Mouse (Mus musculus): Measurements from ENCODE around the gene Pwp2.
"Not testable (repeated sequence)": the region's sequence is repeated elsewhere in the genome, so short reads cannot be mapped to it uniquely, and the experiment has no call there.

Gene Pwp2

DNA sequence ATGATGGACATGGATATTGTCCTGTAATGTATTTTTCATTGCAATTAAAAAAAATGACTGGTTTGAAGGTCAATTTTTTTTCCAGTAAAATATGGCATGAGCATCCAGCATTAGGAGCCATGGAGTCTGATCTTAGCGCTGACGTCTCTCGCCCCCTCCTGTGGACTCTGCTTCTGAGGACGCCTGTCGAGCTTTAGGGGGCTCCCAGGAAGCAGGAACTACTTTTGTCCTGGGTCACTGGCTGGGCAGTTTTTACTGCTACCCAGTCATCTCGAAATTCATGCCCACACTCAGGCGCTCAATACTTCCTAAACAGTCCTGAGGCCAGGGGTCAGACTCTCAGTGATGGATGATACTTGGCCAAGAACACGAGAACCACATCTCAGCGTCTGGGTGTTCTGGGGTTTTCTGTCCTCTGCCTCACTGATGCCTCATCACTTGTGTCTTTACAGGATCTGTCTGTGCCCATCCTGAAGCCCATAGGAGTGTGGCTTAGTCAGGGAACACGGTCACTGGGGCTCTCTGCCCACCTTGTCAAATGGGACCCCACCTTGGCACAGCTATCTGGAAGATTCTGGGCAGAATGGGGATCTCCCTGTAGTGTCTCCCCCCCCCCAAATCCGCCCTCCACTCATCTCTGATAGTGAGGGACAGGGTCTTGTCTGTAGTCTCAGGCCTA lies 45.2 kb downstream of the Pwp2 start:
- no peak for DNase-seq

DNA sequence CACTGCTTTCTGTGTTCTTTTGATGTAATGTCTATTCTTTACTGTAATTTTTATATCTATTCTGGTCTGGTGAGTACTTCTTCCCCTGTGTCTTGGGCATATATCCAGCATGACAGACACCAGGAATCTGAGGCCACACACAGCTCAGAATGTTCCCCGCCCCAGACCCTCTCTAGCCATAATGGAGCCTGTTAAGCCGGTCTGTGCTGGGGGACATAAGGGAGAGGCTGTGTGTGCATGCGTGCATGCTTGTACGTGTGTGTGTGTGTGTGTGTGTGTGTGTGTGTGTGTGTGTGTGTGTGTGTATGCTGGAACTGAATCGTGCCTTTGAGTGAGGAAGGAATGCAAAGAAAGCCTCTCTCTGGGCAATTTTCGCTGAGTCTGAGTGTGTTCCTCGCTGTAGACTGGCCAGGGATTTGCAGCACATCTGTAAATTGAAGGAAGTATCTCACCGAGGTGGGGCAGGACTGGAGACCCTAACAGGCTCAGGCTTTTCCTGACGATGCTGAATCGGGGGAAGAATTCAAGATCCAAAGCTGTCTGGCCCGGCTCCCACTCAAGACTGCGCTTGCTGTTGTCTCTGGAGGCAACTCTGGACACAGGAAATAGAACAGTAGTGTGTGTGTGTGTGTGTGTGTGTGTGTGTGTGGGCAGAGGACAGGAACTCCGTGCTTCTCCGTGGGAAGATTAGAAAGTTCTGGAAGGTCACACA lies 46.0 kb downstream of the Pwp2 start:
- DNase-seq, result no peak

DNA sequence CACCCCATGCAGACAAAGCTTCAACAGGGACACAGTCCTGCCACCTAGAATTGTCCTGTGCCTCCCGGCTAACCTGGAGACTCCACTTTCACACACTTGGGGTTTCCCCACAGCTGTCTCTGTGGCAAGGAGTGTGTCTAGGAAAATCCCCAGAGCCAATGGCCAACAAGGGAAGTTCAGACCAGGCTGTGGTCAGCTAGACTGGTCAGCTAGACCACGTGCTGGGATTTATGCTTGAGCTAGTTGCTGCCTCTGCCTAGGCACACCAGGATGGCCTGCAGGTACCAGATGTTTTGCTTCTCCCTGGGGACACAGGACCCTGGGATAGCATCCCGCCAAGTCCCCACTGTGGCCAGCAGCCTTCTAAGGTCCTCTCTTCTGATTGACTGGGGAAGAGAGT lies 47.8 kb downstream of the Pwp2 start:
- DNase-seq, result no peak

DNA sequence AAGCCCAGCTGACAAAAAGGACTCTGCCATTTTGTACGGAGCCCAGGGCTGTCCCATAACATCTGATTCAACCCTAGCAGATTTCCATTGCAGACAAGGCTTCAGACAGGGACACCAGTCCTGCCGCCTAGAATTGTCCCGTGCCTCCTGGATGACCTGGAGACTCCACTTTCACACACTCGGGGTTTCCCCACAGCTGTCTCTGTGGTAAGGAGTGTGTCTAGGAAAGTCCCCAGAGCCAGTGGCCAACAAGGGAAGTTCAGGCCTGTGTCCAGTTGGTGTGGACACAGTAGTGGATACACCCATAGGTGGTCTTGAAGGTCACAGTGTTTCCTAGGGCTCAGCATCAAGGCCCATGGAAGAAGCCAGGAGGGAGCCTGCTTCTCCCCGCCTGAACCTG lies 49.0 kb downstream of the Pwp2 start:
- DNase-seq, result no peak

DNA sequence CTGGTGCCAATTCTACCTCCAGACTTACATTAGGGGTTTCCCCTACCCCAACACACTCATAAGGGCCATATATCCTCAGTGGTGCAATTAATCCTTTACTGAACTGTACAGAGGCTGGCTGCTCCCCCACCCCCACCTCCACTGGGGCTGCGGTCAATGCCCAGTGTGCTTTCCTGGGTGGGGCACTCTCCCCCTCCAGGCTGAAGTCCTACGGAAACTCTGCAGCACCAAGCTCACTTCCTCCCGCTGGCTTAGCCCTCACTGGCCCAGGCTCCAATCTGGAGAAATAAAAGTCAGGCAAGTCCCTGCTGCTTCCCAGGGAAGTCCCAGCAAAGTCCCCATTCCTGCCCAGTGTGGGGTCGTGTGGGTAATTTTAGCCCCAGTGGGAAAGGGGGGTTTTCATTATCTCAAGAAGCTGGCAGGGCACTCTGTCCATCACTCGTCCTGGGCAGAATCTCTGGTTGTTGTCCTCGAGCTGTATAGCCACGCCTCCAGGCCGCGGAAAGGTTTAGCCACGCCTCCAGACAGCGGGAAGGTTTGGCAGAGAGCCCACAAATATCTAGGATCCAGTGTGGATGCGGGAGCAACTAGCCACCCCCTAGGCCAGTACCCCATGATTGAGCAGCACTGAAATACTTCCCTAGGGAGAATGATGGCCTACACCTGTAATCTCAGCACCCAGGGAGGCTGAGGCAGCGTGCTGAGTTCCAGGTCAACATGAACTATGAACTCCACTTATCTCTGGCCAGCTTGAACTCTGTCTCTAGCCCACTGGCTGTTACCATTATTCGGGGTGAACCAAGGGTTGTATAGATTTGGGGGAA lies 49.8 kb downstream of the Pwp2 start:
- DNase-seq, result no peak

DNA sequence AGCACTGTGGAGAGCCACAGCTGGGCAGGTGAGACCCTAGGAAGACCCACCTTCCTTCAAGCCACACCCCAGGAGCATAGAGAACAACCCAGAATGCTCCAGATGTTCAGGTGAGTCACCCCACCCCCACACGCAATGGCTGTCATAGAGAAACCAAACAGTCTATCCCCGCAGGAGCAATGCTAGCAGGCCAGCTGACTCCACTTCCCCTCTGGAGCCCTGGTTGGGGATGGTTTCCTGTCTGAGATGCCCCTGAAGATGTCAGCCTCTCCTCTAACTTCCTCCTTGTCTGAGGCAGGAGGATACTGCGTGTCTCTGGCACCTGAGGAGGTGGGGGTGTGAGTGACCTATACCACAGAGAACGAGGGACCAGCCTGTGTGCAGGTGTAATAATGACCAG lies 50.5 kb downstream of the Pwp2 start:
- no peak for DNase-seq

DNA sequence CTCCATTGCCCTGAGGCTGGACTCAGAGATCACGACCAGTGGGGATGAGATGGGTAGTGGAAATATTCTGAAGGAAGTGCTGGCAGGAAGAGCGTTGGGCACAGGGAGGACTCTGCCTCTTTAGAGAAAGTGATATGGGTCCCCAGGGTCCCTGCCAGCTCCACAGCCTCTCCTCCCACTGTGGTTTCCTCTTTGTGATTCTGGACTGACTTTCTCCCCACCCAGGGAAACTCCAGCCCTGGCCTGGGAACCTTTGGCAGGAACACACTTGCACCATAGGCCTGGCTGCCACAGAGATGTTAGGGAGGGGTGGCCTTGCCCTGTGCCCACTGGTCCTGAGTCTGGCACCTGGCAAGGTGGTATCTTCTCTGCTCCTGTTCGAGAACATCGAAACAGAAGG lies 55.0 kb downstream of the Pwp2 start:
- DNase-seq, result no peak

DNA sequence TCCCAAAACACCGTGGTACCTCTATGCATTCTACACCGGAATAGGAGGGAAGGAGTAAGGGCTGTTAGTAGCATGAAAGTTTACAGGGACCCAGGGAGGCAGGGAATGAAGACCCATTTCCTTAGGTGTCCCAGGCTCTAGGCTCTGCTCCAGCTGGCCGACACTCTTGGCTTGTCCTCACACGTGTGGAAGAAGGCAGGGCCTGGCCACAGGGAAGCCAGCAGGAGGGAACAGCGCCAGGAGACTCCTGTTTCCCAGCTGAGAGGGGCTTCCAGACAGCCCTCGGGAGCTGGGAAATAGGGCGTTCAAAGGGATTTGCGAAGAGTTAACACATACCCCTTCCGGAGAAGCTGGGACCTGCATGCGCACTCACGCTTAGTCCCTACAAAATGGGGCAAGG lies 55.5 kb downstream of the Pwp2 start:
- no peak for DNase-seq

DNA sequence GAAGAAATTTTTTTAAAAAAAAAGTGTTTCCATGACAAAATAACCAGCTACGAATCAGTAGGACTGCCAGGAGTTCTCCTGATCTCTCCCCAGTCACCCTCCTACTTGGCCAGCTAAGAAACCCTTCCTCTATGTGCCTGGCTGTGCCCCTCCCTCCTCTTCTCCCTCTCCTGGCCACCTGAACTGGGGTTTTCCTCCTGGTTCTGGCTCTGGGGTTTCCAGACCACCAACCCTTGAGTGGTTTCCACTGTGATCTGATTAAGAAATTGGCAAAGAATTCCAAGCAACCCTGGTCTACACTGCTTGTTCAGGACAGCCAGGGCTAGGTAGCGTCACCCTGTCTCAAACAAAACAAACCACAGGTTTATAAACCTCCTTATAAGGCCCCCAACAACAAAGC lies 56.3 kb downstream of the Pwp2 start:
- DNase-seq, result no peak

GRCm38 (mm10) chr10:78127931-78128330 lies 57.0 kb downstream of the Pwp2 start:
- no peak for DNase-seq

GRCm38 (mm10) chr10:78127046-78127870 lies 57.7 kb downstream of the Pwp2 start:
- no peak for DNase-seq

- DNase-seq, result no peak
These were observed 58.6 kb downstream of the Pwp2 start for GRCm38 (mm10) chr10:78126311-78126710.

GRCm38 (mm10) chr10:78125061-78125460 lies 59.9 kb downstream of the Pwp2 start:
- DNase-seq, result not testable (repeated sequence)

- DNase-seq, result not testable (repeated sequence)
These were observed 60.8 kb downstream of the Pwp2 start for GRCm38 (mm10) chr10:78124137-78124536.
